Mouse (Mus musculus): Measurements from ENCODE around the gene Nek9.

The Nek9 gene

DNA sequence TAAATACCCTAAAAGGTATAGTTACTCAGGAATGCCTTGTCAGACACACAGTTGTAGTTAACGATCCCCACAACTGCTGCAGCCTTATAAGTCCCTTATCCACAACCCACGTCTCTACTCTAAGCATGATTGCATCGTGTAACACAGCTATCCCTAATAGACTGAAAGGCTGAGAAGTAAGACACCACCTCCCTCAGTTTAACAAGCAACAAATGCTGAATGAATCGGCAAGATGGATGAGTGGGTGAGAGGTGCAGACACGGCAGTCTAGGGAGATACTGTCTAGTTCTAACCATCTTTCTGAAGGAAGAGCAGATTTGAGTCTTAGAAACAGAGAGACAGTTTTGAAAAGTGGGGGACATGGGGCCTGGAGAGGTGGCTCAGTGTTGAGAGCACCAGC, 76.0 kb downstream of the Nek9 start:
- DNase-seq (ENCODE audit: low spot score), result no peak

DNA sequence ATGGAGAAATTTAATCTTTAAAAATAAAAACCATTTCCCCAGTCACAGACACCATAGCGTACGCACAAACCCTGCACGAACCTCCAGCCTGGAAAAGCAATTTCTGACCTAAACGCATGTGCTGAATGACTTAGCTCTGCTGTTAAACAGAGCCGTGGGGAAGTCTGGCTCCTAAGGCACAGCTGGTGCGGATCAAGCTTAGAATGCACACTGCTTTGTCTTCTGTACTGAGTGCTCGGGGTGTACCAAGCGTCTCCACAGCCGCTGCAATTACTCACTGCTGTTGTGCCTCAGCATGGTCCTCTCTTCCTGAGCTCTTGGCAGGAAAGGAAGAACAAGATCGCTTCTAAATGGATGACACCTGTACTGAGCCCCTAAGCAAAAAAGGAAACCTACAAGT, 76.7 kb downstream of the Nek9 start:
- DNase-seq (ENCODE audit: low spot score), result no peak

DNA sequence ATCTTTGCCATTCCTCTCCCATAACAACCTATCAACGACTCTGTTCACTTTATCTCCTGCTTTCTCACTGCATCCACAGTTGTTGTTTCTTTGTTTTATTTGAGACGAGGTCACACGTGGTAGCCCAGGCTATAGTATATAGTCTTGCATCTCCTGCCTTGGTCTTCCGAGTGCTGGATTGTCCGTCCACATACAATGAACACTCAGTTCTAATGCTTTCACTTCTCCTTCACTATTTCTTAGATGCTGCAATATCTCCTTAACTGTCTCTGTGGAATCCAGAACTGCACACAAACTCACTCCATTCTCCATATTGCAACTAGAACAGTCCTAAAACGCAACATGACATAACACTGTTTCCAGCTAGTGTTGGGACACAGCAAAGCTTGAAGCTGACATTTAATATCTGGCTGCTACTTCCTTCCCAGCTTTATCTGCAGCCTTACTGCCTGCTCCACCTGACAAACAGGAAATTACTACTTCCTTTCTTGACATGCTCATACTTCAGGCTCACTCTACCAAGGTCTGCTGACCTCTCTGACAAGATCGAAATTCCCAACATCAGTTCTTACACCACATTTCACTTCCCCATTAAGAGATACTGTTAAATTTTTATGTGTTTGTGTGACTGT, 82.0 kb downstream of the Nek9 start:
- DNase-seq (ENCODE audit: low spot score), result no peak

DNA sequence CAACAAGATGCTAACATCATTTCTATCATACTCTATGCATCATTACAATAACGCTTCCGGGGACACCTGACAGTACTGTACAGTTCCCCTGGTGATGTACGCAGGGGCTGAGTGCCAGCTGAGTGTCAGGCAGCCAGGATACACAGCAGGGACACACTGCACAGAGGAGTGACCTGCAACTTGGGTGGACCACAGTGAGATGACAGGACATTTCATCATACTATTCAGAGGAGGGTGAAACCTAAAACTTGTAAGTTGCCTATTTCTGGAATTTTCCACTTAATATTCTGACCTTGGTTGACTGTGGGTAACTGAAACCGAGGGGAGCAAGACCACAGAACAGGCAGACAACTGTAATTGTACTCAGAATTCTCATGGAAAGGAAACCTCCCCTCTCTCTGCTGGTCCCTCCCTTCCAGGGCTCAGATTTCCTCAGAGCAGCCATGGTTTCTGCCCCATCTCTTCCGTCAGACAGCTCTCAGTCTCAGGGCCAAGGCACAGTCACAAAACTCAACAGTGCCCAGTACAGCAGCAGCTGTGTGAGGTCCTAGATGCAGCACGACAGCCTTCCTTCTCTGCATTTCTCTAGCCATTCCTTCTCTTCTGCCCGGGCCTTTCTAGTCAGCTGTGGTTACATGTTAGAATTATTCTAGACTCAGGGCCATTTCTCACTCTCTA, 82.9 kb downstream of the Nek9 start:
- DNase-seq (ENCODE audit: low spot score), result no peak

DNA sequence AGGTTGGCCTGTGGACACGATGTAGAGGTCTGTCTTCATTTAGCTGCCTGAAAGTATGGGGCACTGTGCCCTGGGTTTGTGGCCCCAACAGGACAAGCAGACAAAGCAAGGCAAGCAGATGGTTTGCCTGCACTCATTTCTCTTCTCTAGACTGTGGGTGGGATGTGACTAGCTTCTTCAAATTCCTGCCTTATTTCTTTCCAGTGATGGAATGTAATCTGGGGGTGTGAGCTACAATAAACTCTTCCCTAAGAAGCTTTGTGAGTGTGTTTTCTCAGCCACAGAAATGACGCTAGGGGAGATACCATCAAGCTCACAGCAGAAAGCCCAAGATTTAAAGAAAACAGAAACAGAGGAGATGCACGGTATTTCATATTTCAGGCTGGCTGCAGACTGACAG, 87.1 kb downstream of the Nek9 start:
- no peak for DNase-seq (ENCODE audit: low spot score)

Data from layer of hippocampus, adult 9-10 months (tissue).